Mouse (Mus musculus) bone marrow macrophage, adult 2 months (primary cell): ENCODE data around the gene Aipl1.

Experiments used
- CTCF ChIP-seq: IDR thresholded peaks from 2 replicates; pipeline ENCODE4 v1.5.1; 2012; ENCODE audit warnings: low read depth, mild to moderate bottlenecking, low read length, moderate library complexity
- POLR2A ChIP-seq: IDR thresholded peaks from 2 replicates; pipeline ENCODE4 v1.6.1; 2012; ENCODE audit warnings: mild to moderate bottlenecking, low read depth, low read length, borderline replicate concordance

DNA sequence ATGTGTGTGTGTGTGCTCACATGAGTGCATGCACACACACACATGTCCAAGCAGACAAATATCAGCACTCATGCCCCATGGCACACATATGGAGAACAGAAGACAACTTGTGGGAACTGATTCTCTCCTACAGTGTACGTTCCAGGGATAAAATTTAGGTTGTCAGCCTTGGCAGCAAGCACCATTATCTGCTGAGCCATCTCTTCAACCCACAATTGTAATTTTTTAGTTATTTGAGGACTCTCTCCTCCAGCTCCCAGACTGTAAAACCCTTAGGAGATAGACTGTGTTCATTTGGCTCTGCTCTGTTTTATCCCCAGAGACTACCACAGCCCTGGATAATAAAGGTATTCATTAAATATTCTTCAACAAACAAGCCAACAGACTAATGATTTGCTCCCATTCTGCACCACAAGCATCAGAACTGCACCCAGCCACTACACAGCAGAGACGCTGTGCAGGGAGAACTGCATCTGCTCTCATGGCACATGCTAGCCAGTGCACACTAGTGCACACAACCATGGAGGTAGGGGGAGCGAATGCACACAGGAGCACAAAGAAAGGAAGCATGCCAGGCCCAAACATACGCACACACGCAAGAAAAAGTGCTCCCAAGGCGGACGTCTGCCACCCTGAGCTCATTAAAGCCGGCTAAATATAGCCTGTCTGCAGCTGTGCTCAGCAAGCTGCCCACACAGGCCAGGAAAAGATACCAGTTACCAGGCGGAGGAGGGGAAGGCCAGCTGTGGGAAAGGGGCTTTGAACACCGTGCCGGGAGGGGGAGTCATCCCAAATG, 49.1 kb upstream of the Aipl1 start:
- TF ChIP-seq CTCF = no peak
- no peak for TF ChIP-seq POLR2A
